Mouse (Mus musculus) thymus, adult 2 months (tissue): ENCODE results near the gene Foxj2. TPM values are rescaled to one million over a fixed set of nuclear protein-coding genes. Genes with fewer than 3 reads are reported as not detected.

Experiments used
- DNase-seq: peaks from one replicate; pipeline ENCODE4 v3.0.0; 2021
- H3K27ac ChIP-seq: fragments of 200-500 bp; 2 replicates; pipeline ENCODE4 v1.5.1; 2012; ENCODE audit warnings: low read length, control low read depth; ENCODE audit not compliant: control insufficient read depth, insufficient read depth
- H3K27me3 ChIP-seq: fragments of 200-500 bp; 2 replicates; pipeline ENCODE4 v1.6.1; 2012; ENCODE audit warnings: mild to moderate bottlenecking, low read length, moderate library complexity, mixed read lengths; ENCODE audit not compliant: control insufficient read depth, insufficient read depth
- H3K36me3 ChIP-seq: fragments of 200-500 bp; 2 replicates; pipeline ENCODE4 v1.6.1; 2012; ENCODE audit warnings: mild to moderate bottlenecking, low read length, moderate library complexity; ENCODE audit not compliant: control insufficient read depth, insufficient read depth
- H3K4me1 ChIP-seq: fragments of 200-500 bp; replicated peaks from 2 replicates; pipeline ENCODE4 v1.6.1; 2012; ENCODE audit warnings: low read length; ENCODE audit not compliant: control insufficient read depth, insufficient read depth
- H3K4me3 ChIP-seq: fragments of 200-500 bp; 2 replicates; pipeline ENCODE4 v1.5.1; 2012; ENCODE audit warnings: mild to moderate bottlenecking, low read length, control low read depth, moderate library complexity; ENCODE audit not compliant: control insufficient read depth, insufficient read depth
- CTCF ChIP-seq: fragments of 200-500 bp; IDR thresholded peaks from 2 replicates; pipeline ENCODE4 v1.5.1; 2012; ENCODE audit warnings: mild to moderate bottlenecking, control low read depth, low read length, moderate library complexity, borderline replicate concordance; ENCODE audit not compliant: control insufficient read depth, poor library complexity, insufficient read depth; ENCODE audit errors: extremely low read depth
- POLR2A ChIP-seq: fragments of 200-500 bp; IDR thresholded peaks from 2 replicates; pipeline ENCODE4 v1.6.1; 2012; ENCODE audit warnings: mild to moderate bottlenecking, low read length, control low read depth, moderate library complexity; ENCODE audit not compliant: control insufficient read depth, poor library complexity, insufficient read depth; ENCODE audit errors: extremely low read depth
- WGBS: fragments of 180-500 bp; shearing (Covaris S2); methylation state at CpG from one replicate; pipeline ENCODE4 v1.1.7; 2018; 5-methylcytosine and 5-hydroxymethylcytosine counted together
- polyA plus RNA-seq: library from polyadenylated mRNA; depleted of rRNA; stranded (reverse); fragments of >200 nt; gene quantifications from 2 replicates; pipeline ENCODE4 v1.2.3, GENCODE M21; 2012

Gene Foxj2
- polyA plus RNA-seq, 1 experiment, result 20.2 TPM

- Histone ChIP-seq H3K27ac (no peak overlapping the region), H3K4me3 (no peak overlapping the region), H3K4me1 (no peaks in the 10 kb centered on the region), H3K27me3 (no peaks in the 10 kb centered on the region), H3K36me3 (peaks cover 58% of the 10 kb centered on the region)
- 79% methylated on average over 5 of the region's 5 CpGs for WGBS
- TF ChIP-seq CTCF (no peak), POLR2A (no peak)
- no peak for DNase-seq
Observed at GRCm38 (mm10) chr6:122837539-122837938, 17.8 kb downstream of the Foxj2 start.

GRCm38 (mm10) chr6:122843759-122844158, 24.0 kb downstream of the Foxj2 start:
- Histone ChIP-seq H3K27ac (no peak overlapping the region), H3K4me3 (no peak overlapping the region), H3K4me1 (no peaks in the 10 kb centered on the region), H3K27me3 (no peaks in the 10 kb centered on the region), H3K36me3 (peaks cover 32% of the 10 kb centered on the region)
- no peak for DNase-seq
- no peak for TF ChIP-seq CTCF
- TF ChIP-seq POLR2A, result no peak
- WGBS, result 90% methylated on average over 6 of the region's 6 CpGs

- DNase-seq, result no peak
- WGBS, result 41% methylated on average over 2 of the region's 2 CpGs
Observed at GRCm38 (mm10) chr6:122852696-122853095, 33.0 kb downstream of the Foxj2 start.

GRCm38 (mm10) chr6:122854552-122854951, 34.8 kb downstream of the Foxj2 start:
- WGBS, result 89% methylated on average over 12 of the region's 12 CpGs
- Histone ChIP-seq H3K27ac (no peak overlapping the region), H3K4me1 (no peaks in the 10 kb centered on the region), H3K4me3 (no peak overlapping the region), H3K27me3 (no peaks in the 10 kb centered on the region), H3K36me3 (no peaks in the 10 kb centered on the region)
- TF ChIP-seq CTCF (no peak), POLR2A (no peak)
- DNase-seq, result no peak

More at GRCm38 (mm10) chr6:122852696-122853095, 33.0 kb downstream of the Foxj2 start:
- Histone ChIP-seq H3K4me1 (no peaks in the 10 kb centered on the region), H3K4me3 (no peak overlapping the region), H3K36me3 (no peaks in the 10 kb centered on the region), H3K27ac (no peak overlapping the region), H3K27me3 (no peaks in the 10 kb centered on the region)
- no peak for TF ChIP-seq CTCF
- TF ChIP-seq POLR2A, result no peak

GRCm38 (mm10) chr6:122855955-122856354, 36.2 kb downstream of the Foxj2 start, which contains the start of gene C3ar1:
TSS of gene C3ar1 (minus strand) at chr6:122856161.
- H3K36me3 ChIP-seq, result no peaks in the 10 kb centered on the region
- WGBS, result 51% methylated on average over 7 of the region's 7 CpGs
- no peaks in the 10 kb centered on the region for H3K4me1 ChIP-seq
- H3K27me3 ChIP-seq, result no peaks in the 10 kb centered on the region
- H3K27ac ChIP-seq, result no peak within 1 kb of the TSS
- no peak within 1 kb of the TSS for H3K4me3 ChIP-seq
- TF ChIP-seq POLR2A, result no peak
- DNase-seq, result no peak

GRCm38 (mm10) chr6:122862434-122862833, 42.7 kb downstream of the Foxj2 start:
- Histone ChIP-seq H3K27me3 (no peaks in the 10 kb centered on the region), H3K4me3 (no peak overlapping the region)

GRCm38 (mm10) chr6:122862871-122863270, 43.2 kb downstream of the Foxj2 start:
- Histone ChIP-seq H3K27ac (no peak overlapping the region), H3K4me1 (no peaks in the 10 kb centered on the region), H3K36me3 (no peaks in the 10 kb centered on the region), H3K4me3 (no peak overlapping the region), H3K27me3 (no peaks in the 10 kb centered on the region)
- 90% methylated on average over 1 of the region's 1 CpGs for WGBS
- TF ChIP-seq POLR2A (no peak), CTCF (no peak)
- no peak for DNase-seq

More at GRCm38 (mm10) chr6:122862434-122862833, 42.7 kb downstream of the Foxj2 start:
- no peak for DNase-seq
- TF ChIP-seq CTCF, result no peak
- TF ChIP-seq POLR2A, result no peak
- Histone ChIP-seq H3K27ac (no peak overlapping the region), H3K4me1 (no peaks in the 10 kb centered on the region), H3K36me3 (no peaks in the 10 kb centered on the region)
- 91% methylated on average over 6 of the region's 6 CpGs for WGBS
